Mouse (Mus musculus) telencephalon, adult 2 months (tissue): ENCODE measurements at regions not wholly inside any gene's neighbourhood (a gene's known extent, or its start where the extent isn't known, plus 50 kb on each side); places are given as distances from the start of the nearest gene placed in this dataset.
"Not testable (repeated sequence)": the region's sequence is repeated elsewhere in the genome, so short reads cannot be mapped to it uniquely, and the experiment has no call there.

ENCODE experiments used
- DNase-seq: peaks from one replicate; pipeline ENCODE4 v3.0.0-alpha.2; 2011; ENCODE audit warnings: low read depth, low spot score

- no peak for DNase-seq
Observed at GRCm38 (mm10) chr14:94363992-94364391, 473.5 kb upstream of the Pcdh9 start.

GRCm38 (mm10) chr14:94362838-94363237 lies 472.4 kb upstream of the Pcdh9 start:
- DNase-seq, result no peak

- DNase-seq, result peak; percentile 53
Observed at GRCm38 (mm10) chr14:94340555-94340954, 450.1 kb upstream of the Pcdh9 start.

- no peak for DNase-seq
Observed at GRCm38 (mm10) chr14:94309317-94309716, 418.8 kb upstream of the Pcdh9 start.

- DNase-seq, result not testable (repeated sequence)
Observed at GRCm38 (mm10) chr14:94305615-94306014, 415.1 kb upstream of the Pcdh9 start.

GRCm38 (mm10) chr14:94294318-94294717 lies 403.8 kb upstream of the Pcdh9 start:
- DNase-seq, result no peak
